Mouse (Mus musculus) spleen, adult 2 months (tissue): ENCODE data around the gene Trappc11. TPM values are rescaled to one million over a fixed set of nuclear protein-coding genes. Genes with fewer than 3 reads are reported as not detected.

Experiments
- DNase-seq, 2 experiments: peaks; one replicate each; pipeline versions ENCODE4 v3.0.0 to v3.0.0-alpha.2; 2012 to 2021; ENCODE audit warnings: low spot score in 2 of 2, low read depth in 1 of 2
- H3K27ac ChIP-seq: fragments of 200-500 bp; 2 replicates; pipeline ENCODE4 v1.5.1; 2012; ENCODE audit warnings: low read length, inconsistent platforms; ENCODE audit not compliant: insufficient read depth
- H3K27me3 ChIP-seq: fragments of 200-500 bp; 2 replicates; pipeline ENCODE4 v1.6.1; 2012; ENCODE audit warnings: mild to moderate bottlenecking, moderate library complexity, low read length, inconsistent platforms; ENCODE audit not compliant: control insufficient read depth, insufficient read depth
- H3K36me3 ChIP-seq: fragments of 200-500 bp; 2 replicates; pipeline ENCODE4 v1.6.1; 2012; ENCODE audit warnings: mild to moderate bottlenecking, low read length, inconsistent platforms; ENCODE audit not compliant: control insufficient read depth, insufficient read depth
- H3K4me1 ChIP-seq: fragments of 200-500 bp; 2 replicates; pipeline ENCODE4 v1.6.1; 2011; ENCODE audit warnings: inconsistent platforms; ENCODE audit not compliant: control insufficient read depth, insufficient read depth, insufficient read length
- H3K4me3 ChIP-seq: fragments of 200-500 bp; 2 replicates; pipeline ENCODE4 v1.5.1; 2011; ENCODE audit warnings: mild to moderate bottlenecking, inconsistent platforms; ENCODE audit not compliant: insufficient read depth, insufficient read length; ENCODE audit errors: extremely low read depth
- CTCF ChIP-seq: fragments of 200-500 bp; IDR thresholded peaks from 2 replicates; pipeline ENCODE4 v1.5.1; 2011; ENCODE audit warnings: mild to moderate bottlenecking, inconsistent platforms; ENCODE audit not compliant: insufficient read depth, insufficient read length, insufficient replicate concordance; ENCODE audit errors: extremely low read depth
- POLR2A ChIP-seq: fragments of 200-500 bp; IDR thresholded peaks from 2 replicates; pipeline ENCODE4 v1.6.1; 2011; ENCODE audit warnings: low read depth, low read length, inconsistent platforms
- WGBS: fragments of 180-500 bp; shearing (Covaris S2); methylation state at CpG from one replicate; pipeline ENCODE4 v1.1.7; 2018; 5-methylcytosine and 5-hydroxymethylcytosine counted together
- polyA plus RNA-seq: library from polyadenylated mRNA; depleted of rRNA; stranded (reverse); fragments of >200 nt; gene quantifications from 2 replicates; pipeline ENCODE4 v1.2.3, GENCODE M21; 2012; rRNA removed

Trappc11 gene
- polyA plus RNA-seq: 11.7 and 15.1 TPM in 2 replicates

GRCm38 (mm10) chr8:47533344-47534125 lies at the start of gene Trappc11, which contains the start of gene Rwdd4a:
Gene Trappc11, minus strand, starts transcription at chr8:47533470.
Gene Rwdd4a, plus strand, starts transcription at chr8:47533664.
- TF ChIP-seq CTCF: no peak
- peak; percentile 16; the same call in 1 of the 2 replicates for TF ChIP-seq POLR2A
- Histone ChIP-seq H3K36me3 (peaks cover 9% of the 10 kb centered on the region), H3K4me3 (peak within 1 kb of the TSS; percentile 72), H3K4me1 (peaks cover 3% of the 10 kb centered on the region; the same call in 1 of the 2 replicates), H3K27ac (peak within 1 kb of the TSS; percentile 66), H3K27me3 (no peaks in the 10 kb centered on the region)
- under 1% methylated on average over 65 of the region's 65 CpGs for WGBS
- peak; percentile 93 for DNase-seq

GRCm38 (mm10) chr8:47581454-47581853 lies 48.2 kb upstream of the Trappc11 start:
- Histone ChIP-seq H3K27ac (no peak overlapping the region), H3K36me3 (no peaks in the 10 kb centered on the region), H3K4me3 (no peak overlapping the region), H3K27me3 (no peaks in the 10 kb centered on the region), H3K4me1 (no peaks in the 10 kb centered on the region)
- WGBS: 67% methylated on average over 7 of the region's 7 CpGs
- DNase-seq: no peak
- no peak for TF ChIP-seq POLR2A

GRCm38 (mm10) chr8:47573482-47573881 lies 40.2 kb upstream of the Trappc11 start:
- Histone ChIP-seq H3K36me3 (no peaks in the 10 kb centered on the region), H3K27me3 (no peaks in the 10 kb centered on the region), H3K4me3 (no peak overlapping the region), H3K27ac (no peak overlapping the region), H3K4me1 (no peaks in the 10 kb centered on the region)
- no peak for TF ChIP-seq CTCF
- no peak for TF ChIP-seq POLR2A
- WGBS: 91% methylated on average over 7 of the region's 7 CpGs
- no peak for DNase-seq

- no peak for DNase-seq
- Histone ChIP-seq H3K4me1 (no peaks in the 10 kb centered on the region), H3K4me3 (no peak overlapping the region), H3K27ac (no peak overlapping the region), H3K36me3 (no peaks in the 10 kb centered on the region), H3K27me3 (no peaks in the 10 kb centered on the region)
- TF ChIP-seq POLR2A (no peak), CTCF (no peak)
- WGBS: 78% methylated on average over 6 of the region's 6 CpGs
Observed at GRCm38 (mm10) chr8:47570161-47570560, 36.9 kb upstream of the Trappc11 start.

- no peaks in the 10 kb centered on the region for H3K36me3 ChIP-seq
- H3K4me1 ChIP-seq: no peaks in the 10 kb centered on the region
- WGBS: 86% methylated on average over 5 of the region's 5 CpGs
- DNase-seq: no peak
- H3K27me3 ChIP-seq: no peaks in the 10 kb centered on the region
- H3K27ac ChIP-seq: no peak overlapping the region
- no peak overlapping the region for H3K4me3 ChIP-seq
- TF ChIP-seq CTCF: no peak
- TF ChIP-seq POLR2A: no peak
Observed at GRCm38 (mm10) chr8:47568098-47568497, 34.8 kb upstream of the Trappc11 start.

- no peak overlapping the region for H3K4me3 ChIP-seq
- 91% methylated on average over 6 of the region's 6 CpGs for WGBS
- H3K36me3 ChIP-seq: no peaks in the 10 kb centered on the region
- no peaks in the 10 kb centered on the region for H3K4me1 ChIP-seq
- no peak overlapping the region for H3K27ac ChIP-seq
- no peaks in the 10 kb centered on the region for H3K27me3 ChIP-seq
- no peak for DNase-seq
- TF ChIP-seq CTCF (no peak), POLR2A (no peak)
Observed at GRCm38 (mm10) chr8:47566551-47566950, 33.3 kb upstream of the Trappc11 start.

GRCm38 (mm10) chr8:47560801-47561200 lies 27.5 kb upstream of the Trappc11 start:
- no peak overlapping the region for H3K4me3 ChIP-seq
- no peak for DNase-seq
- H3K36me3 ChIP-seq: no peaks in the 10 kb centered on the region
- H3K27me3 ChIP-seq: no peaks in the 10 kb centered on the region
- TF ChIP-seq POLR2A: no peak
- no peak for TF ChIP-seq CTCF
- WGBS: 91% methylated on average over 7 of the region's 7 CpGs
- no peak overlapping the region for H3K27ac ChIP-seq
- no peaks in the 10 kb centered on the region for H3K4me1 ChIP-seq
